Mouse (Mus musculus): Measurements from ENCODE around the gene Gm49416. TPM values are rescaled to one million over a fixed set of nuclear protein-coding genes. Genes with fewer than 3 reads are reported as not detected.
A peak's percentile ranks its signal among the peaks of the same experiment; 100 is the strongest.

The Gm49416 gene
- total and polyA plus RNA-seq, 2 experiments from 2014 or later, result not detected

DNA sequence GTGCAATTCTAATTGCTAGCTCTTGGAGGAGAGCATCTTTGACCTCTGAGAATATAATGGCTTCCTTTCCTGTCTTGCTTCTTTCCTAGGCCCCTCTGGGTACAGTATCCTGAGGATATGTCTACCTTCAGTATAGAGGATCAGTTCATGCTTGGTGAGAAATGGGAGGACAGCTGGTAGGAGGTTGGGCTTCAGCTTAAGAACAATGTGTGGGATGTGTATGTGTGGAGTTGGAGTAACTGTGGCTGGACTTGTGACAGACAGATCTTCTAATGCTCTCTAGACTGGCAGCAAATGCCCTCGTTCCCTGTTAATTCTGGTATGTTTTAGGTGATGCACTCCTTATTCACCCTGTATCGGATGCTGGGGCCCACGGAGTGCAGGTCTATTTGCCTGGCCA lies 25.5 kb downstream of the Gm49416 start:
- Histone ChIP-seq H3K4me1 (ENCODE audit: insufficient read depth, low read length) (no peaks in the 10 kb centered on the region), H3K36me3 (ENCODE audit: insufficient read depth, low read length) (peaks cover 67% of the 10 kb centered on the region), H3K27ac (ENCODE audit: low read depth, low read length) (no peak overlapping the region), H3K9ac (replicated peaks; ENCODE audit: low read length, poor library complexity, severe bottlenecking) (no peak overlapping the region), H3K9me3 (ENCODE audit: low read length) (no peaks in the 10 kb centered on the region), H3K27me3 (ENCODE audit: insufficient read depth, low read length) (no peaks in the 10 kb centered on the region), H3K4me3 (ENCODE audit: low read depth, low read length) (no peak overlapping the region), H3K4me2 (ENCODE audit: low read depth, low read length, poor library complexity, severe bottlenecking) (no peak overlapping the region)
- 96% methylated on average over 3 of the region's 3 CpGs for WGBS
- DNase-seq (ENCODE audit: low spot score) (no peak), ATAC-seq (ENCODE audit: low FRiP score) (no peak)
- no peak for TF ChIP-seq CTCF (IDR thresholded peaks at IDR 0.05)

DNA sequence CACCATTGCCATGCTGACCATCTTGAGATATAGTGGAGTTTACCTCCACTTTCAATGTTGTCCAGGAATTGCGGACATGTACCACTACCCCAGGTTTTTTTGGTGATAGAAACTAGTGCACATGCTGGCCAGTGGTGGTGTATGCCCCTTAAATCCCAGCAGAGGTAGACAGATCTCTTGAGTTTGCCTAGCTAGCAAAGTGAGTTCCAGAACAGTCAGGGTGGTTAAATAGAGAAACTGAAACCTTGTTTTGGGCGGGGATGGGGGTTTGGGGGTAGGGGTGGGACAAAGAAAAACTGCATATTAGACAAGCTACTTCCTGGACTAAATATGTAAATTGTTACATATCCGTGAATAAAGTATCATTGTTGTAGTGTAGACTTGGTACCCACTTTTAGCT lies 30.3 kb downstream of the Gm49416 start:
- peaks cover 23% of the 10 kb centered on the region for H3K36me3 ChIP-seq (ENCODE audit: insufficient read depth, low read length)
- peaks cover 5% of the 10 kb centered on the region; the same call in 1 of the 2 replicates for H3K4me1 ChIP-seq (ENCODE audit: insufficient read depth, low read length)
- H3K27me3 ChIP-seq (ENCODE audit: insufficient read depth, low read length), result no peaks in the 10 kb centered on the region
- no peak overlapping the region for H3K4me3 ChIP-seq (ENCODE audit: low read depth, low read length)
- TF ChIP-seq CTCF (IDR thresholded peaks at IDR 0.05), result no peak
- no peak overlapping the region for H3K4me2 ChIP-seq (ENCODE audit: low read depth, low read length, poor library complexity, severe bottlenecking)
- no peaks in the 10 kb centered on the region for H3K9me3 ChIP-seq (ENCODE audit: low read length)
- 93% methylated on average over 3 of the region's 3 CpGs for WGBS
- H3K9ac ChIP-seq (replicated peaks; ENCODE audit: low read length, poor library complexity, severe bottlenecking), result no peak overlapping the region
- H3K27ac ChIP-seq (ENCODE audit: low read depth, low read length), result no peak overlapping the region
- ATAC-seq (ENCODE audit: low FRiP score) (no peak), DNase-seq (ENCODE audit: low spot score) (no peak)

DNA sequence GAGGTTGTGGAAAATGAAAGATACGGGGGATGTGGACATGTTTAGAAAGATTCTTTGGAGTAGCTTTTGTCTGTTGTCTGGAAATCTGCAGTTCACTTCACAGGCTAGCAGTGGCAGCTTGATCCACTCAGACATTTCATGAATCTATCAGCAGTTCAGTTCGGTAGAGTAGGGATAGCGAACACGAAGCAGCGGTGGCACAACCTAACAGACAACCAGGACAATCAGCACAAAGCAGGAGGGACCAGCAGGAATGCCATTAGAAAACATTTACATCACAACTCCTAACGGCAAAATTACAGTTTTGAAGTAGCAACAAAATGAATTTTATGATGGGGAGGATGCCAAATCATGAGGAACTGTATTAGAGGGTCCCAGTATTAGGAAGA lies 31.0 kb downstream of the Gm49416 start:
- peaks cover 5% of the 10 kb centered on the region; the same call in 1 of the 2 replicates for H3K4me1 ChIP-seq (ENCODE audit: insufficient read depth, low read length)
- H3K36me3 ChIP-seq (ENCODE audit: insufficient read depth, low read length), result peaks cover 17% of the 10 kb centered on the region
- no peaks in the 10 kb centered on the region for H3K27me3 ChIP-seq (ENCODE audit: insufficient read depth, low read length)
- H3K4me2 ChIP-seq (ENCODE audit: low read depth, low read length, poor library complexity, severe bottlenecking), result peak overlapping the region; percentile 86
- TF ChIP-seq CTCF (IDR thresholded peaks at IDR 0.05), result no peak
- ATAC-seq (ENCODE audit: low FRiP score), result no peak
- H3K4me3 ChIP-seq (ENCODE audit: low read depth, low read length), result peak overlapping the region; percentile 85
- H3K9ac ChIP-seq (replicated peaks; ENCODE audit: low read length, poor library complexity, severe bottlenecking), result no peak overlapping the region
- WGBS, result 62% methylated on average over 6 of the region's 6 CpGs
- no peak for DNase-seq (ENCODE audit: low spot score)
- peak overlapping the region; percentile 78 for H3K27ac ChIP-seq (ENCODE audit: low read depth, low read length)
- H3K9me3 ChIP-seq (ENCODE audit: low read length), result no peaks in the 10 kb centered on the region

- peak within 1 kb of the TSS; percentile 84 for H3K9ac ChIP-seq (replicated peaks; ENCODE audit: low read length, poor library complexity, severe bottlenecking)
- no peaks in the 10 kb centered on the region for H3K27me3 ChIP-seq (ENCODE audit: insufficient read depth, low read length)
- peak within 1 kb of the TSS; percentile 85 for H3K4me3 ChIP-seq (ENCODE audit: low read depth, low read length)
- peak within 1 kb of the TSS; percentile 78 for H3K27ac ChIP-seq (ENCODE audit: low read depth, low read length)
- H3K9me3 ChIP-seq (ENCODE audit: low read length), result no peaks in the 10 kb centered on the region
- DNase-seq (ENCODE audit: low spot score) (peak; percentile 96), ATAC-seq (ENCODE audit: low FRiP score) (peak; percentile 96)
- H3K4me1 ChIP-seq (ENCODE audit: insufficient read depth, low read length), result peaks cover 5% of the 10 kb centered on the region; the same call in 1 of the 2 replicates
- peaks cover 13% of the 10 kb centered on the region for H3K36me3 ChIP-seq (ENCODE audit: insufficient read depth, low read length)
- TF ChIP-seq CTCF (IDR thresholded peaks at IDR 0.05), result no peak
- WGBS, result 3% methylated on average over 36 of the region's 50 CpGs
- peak within 1 kb of the TSS; percentile 86 for H3K4me2 ChIP-seq (ENCODE audit: low read depth, low read length, poor library complexity, severe bottlenecking)
Observed at GRCm38 (mm10) chr19:8920073-8920736, 31.5 kb downstream of the Gm49416 start, which contains the start of gene B3gat3. B3gat3 (plus strand) TSS chr19:8920374.

DNA sequence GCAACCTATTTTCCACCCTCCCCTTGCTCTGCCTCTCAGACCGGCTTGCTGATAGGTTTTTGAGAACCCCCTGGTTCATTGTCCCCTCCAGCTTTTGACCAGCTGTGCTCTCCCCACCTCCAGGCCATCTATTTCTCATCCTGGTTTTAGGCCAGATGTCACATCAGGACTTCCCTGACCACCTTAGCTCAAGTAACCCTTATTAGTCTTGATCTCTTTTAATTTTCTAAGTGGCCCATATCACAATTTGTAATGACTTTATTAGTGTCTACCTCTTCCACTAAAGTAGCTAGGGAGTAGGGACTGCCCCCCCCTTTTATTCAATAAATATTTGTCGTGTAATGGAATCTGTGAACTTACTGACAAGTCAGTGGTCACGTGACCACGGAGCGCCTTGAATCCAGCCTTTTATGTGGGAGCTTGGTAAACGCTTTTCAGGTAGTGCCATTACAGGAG lies 32.1 kb downstream of the Gm49416 start:
- ATAC-seq (ENCODE audit: low FRiP score) (peak; percentile 53), DNase-seq (ENCODE audit: low spot score) (peak; percentile 56)
- Histone ChIP-seq H3K27me3 (ENCODE audit: insufficient read depth, low read length) (no peaks in the 10 kb centered on the region), H3K36me3 (ENCODE audit: insufficient read depth, low read length) (peaks cover 12% of the 10 kb centered on the region), H3K9me3 (ENCODE audit: low read length) (no peaks in the 10 kb centered on the region), H3K27ac (ENCODE audit: low read depth, low read length) (peak overlapping the region; percentile 78), H3K9ac (replicated peaks; ENCODE audit: low read length, poor library complexity, severe bottlenecking) (peak overlapping the region; percentile 84), H3K4me2 (ENCODE audit: low read depth, low read length, poor library complexity, severe bottlenecking) (peak overlapping the region; percentile 86), H3K4me3 (ENCODE audit: low read depth, low read length) (peak overlapping the region; percentile 85), H3K4me1 (ENCODE audit: insufficient read depth, low read length) (peaks cover 5% of the 10 kb centered on the region; the same call in 1 of the 2 replicates)
- no peak for TF ChIP-seq CTCF (IDR thresholded peaks at IDR 0.05)
- under 1% methylated on average over 6 of the region's 6 CpGs for WGBS

DNA sequence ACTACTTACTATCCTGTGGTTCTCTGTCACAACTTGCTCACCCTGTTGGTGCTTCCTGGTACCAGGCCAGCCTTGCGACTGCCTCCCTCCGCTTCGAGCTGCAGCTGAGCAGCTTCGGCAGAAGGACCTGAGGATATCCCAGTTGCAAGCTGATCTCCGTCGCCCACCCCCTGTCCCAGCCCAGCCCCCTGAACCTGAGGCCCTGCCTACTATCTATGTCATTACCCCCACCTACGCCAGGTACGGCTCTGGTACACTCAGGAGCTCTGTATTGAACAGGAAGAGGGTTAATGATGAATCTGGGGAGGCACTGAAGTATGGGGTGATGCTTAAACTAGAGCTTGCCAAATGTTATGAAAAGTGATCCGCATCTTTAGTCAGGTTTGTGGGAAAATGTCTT lies 33.0 kb downstream of the Gm49416 start:
- H3K9ac ChIP-seq (replicated peaks; ENCODE audit: low read length, poor library complexity, severe bottlenecking), result no peak overlapping the region
- H3K4me3 ChIP-seq (ENCODE audit: low read depth, low read length), result no peak overlapping the region
- no peak for ATAC-seq (ENCODE audit: low FRiP score)

More for the DNA sequence above, 33.0 kb downstream of the Gm49416 start:
- TF ChIP-seq CTCF (IDR thresholded peaks at IDR 0.05), result no peak
- H3K4me2 ChIP-seq (ENCODE audit: low read depth, low read length, poor library complexity, severe bottlenecking), result peak overlapping the region; percentile 86; the same call in 1 of the 2 replicates
- no peak overlapping the region for H3K27ac ChIP-seq (ENCODE audit: low read depth, low read length)
- H3K4me1 ChIP-seq (ENCODE audit: insufficient read depth, low read length), result peaks cover 5% of the 10 kb centered on the region; the same call in 1 of the 2 replicates
- H3K9me3 ChIP-seq (ENCODE audit: low read length), result no peaks in the 10 kb centered on the region
- no peak for DNase-seq (ENCODE audit: low spot score)
- peaks cover 14% of the 10 kb centered on the region for H3K36me3 ChIP-seq (ENCODE audit: insufficient read depth, low read length)
- H3K27me3 ChIP-seq (ENCODE audit: insufficient read depth, low read length), result no peaks in the 10 kb centered on the region
- WGBS, result 83% methylated on average over 9 of the region's 9 CpGs
